Mouse (Mus musculus): ENCODE measurements around the gene Pimreg. TPM values are rescaled to one million over a fixed set of nuclear protein-coding genes. Genes with fewer than 3 reads are reported as not detected.

Pimreg gene
- 0.33 to 0.96 TPM (median 0.44 TPM) in 4 replicates for total RNA-seq (2023; ENCODE audit: inconsistent age)

GRCm38 (mm10) chr11:72041768-72042607, at the start of gene Pimreg:
Gene Pimreg, plus strand, starts transcription at chr11:72042032.

DNA sequence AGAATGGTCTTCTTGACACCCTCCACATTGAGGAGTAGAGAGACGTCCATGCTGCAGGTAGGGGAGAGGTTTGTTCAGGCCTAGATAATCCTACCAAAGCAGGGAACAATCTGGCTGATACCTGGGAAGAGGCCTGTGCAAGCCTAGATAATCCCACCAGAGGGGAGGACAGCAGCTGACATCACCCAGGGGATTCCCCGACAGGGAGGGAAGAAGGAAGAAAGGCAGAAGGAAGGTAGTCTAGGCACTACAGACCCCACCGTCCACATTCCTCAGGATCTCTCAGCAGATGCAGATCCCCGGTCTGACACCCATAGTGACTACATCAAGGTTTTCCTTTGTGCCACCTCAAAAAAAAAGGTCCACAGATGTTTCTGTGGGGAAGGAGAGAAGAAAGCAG, 4.4 kb upstream of the Pimreg start, which contains the start of gene Aipl1:
Aipl1 (minus strand) TSS at position 101 of the 400 bp plus-strand sequence.

Other genes with a start within 250 kb of the Pimreg start
- not detected in 4 replicates for gene Aipl1, start 4.5 kb upstream of the Pimreg start, total RNA-seq (2023; ENCODE audit: inconsistent age)
- not detected in 4 replicates for gene Pitpnm3, start 93.7 kb downstream of the Pimreg start, total RNA-seq (2023; ENCODE audit: inconsistent age)
- 0.39 to 1.5 TPM (median 1.3 TPM) in 4 replicates for gene Gm43951, start 164.8 kb downstream of the Pimreg start, total RNA-seq (2023; ENCODE audit: inconsistent age)
- 11.9 to 15.6 TPM (median 13.2 TPM) in 4 replicates for gene 4933427D14Rik, start 165.4 kb downstream of the Pimreg start, total RNA-seq (2023; ENCODE audit: inconsistent age)
- 26.7 to 36.4 TPM (median 29.0 TPM) in 4 replicates for gene Txndc17, start 165.5 kb downstream of the Pimreg start, total RNA-seq (2023; ENCODE audit: inconsistent age)
- 37.0 to 44.4 TPM (median 38.9 TPM) in 4 replicates for gene Med31, start 173.6 kb downstream of the Pimreg start, total RNA-seq (2023; ENCODE audit: inconsistent age)
- gene Slc13a5, start 225.2 kb downstream of the Pimreg start, total RNA-seq (2023; ENCODE audit: inconsistent age) = not detected in 4 replicates

Data from B cell, adult (primary cell).